Mouse (Mus musculus): ENCODE data around the gene Ebna1bp2.

DNA sequence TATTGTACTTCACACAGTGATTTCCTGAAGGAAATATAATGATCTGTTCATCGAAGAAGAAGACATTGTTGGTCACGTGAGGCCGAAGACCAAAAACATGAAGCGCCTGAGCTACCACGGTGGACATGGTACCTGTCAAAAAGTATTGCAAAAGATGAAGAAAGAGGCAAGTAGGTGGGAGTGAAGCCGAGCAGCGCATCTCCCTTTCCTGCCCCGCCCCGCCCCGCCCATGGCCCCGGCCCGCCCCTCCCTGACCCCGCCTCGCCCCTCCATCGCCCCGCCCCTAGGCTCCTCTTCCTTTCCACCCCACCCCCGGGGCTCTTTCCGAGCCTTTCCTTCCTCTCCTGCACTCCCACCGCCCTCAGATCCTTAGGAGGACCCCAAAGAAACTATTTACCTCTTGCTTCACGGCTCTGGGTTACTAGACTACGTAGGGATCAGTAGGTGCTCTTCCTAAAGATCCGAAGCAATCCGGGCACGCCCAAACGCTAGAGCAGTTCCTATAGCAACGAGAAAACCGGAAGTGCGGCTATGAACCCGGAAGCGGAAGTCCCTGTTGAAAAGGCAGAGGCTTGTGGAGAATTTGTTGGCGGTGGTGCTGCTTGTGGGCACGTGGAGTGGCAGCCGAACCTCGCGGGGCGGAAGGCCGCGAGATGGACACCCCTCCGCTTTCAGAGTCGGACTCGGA is at the start of gene Ebna1bp2, which contains the start of gene Cfap57:
- TF ChIP-seq CTCF (IDR thresholded peaks at IDR 0.05; ENCODE audit: low read depth), result no peak
- TF ChIP-seq EP300 (optimal IDR thresholded peaks at IDR 0.05), result no peak

Measured in stomach, postnatal 0 days (tissue).